Mouse (Mus musculus): ENCODE results near the gene B4galnt1.

The B4galnt1 gene

GRCm38 (mm10) chr10:127209928-127210570 is 45.0 kb downstream of the B4galnt1 start:
- no peak for DNase-seq (ENCODE audit: low spot score in 2 of 2)

- DNase-seq (ENCODE audit: low spot score in 2 of 2): no peak
Observed at GRCm38 (mm10) chr10:127210961-127211405, 46.0 kb downstream of the B4galnt1 start.

- peak; percentile 88 to 93 for DNase-seq (ENCODE audit: low spot score in 2 of 2)
Observed at GRCm38 (mm10) chr10:127211414-127211854, 46.4 kb downstream of the B4galnt1 start, which contains the start of gene Pip4k2c. Pip4k2c (minus strand) TSS chr10:127211585.

- DNase-seq (ENCODE audit: low spot score in 2 of 2): no peak
Observed at GRCm38 (mm10) chr10:127213272-127213671, 48.2 kb downstream of the B4galnt1 start.

GRCm38 (mm10) chr10:127213704-127214421 is 48.8 kb downstream of the B4galnt1 start:
- DNase-seq (ENCODE audit: low spot score in 2 of 2): no peak

- DNase-seq (ENCODE audit: low spot score in 2 of 2): no peak
Observed at GRCm38 (mm10) chr10:127214422-127214803, 49.4 kb downstream of the B4galnt1 start.

GRCm38 (mm10) chr10:127216456-127216855 is 51.4 kb downstream of the B4galnt1 start:
- no peak for DNase-seq (ENCODE audit: low spot score in 2 of 2)

- DNase-seq (ENCODE audit: low spot score in 2 of 2): no peak
Observed at GRCm38 (mm10) chr10:127217177-127217576, 52.2 kb downstream of the B4galnt1 start.

GRCm38 (mm10) chr10:127218339-127218738 is 53.3 kb downstream of the B4galnt1 start:
- DNase-seq (ENCODE audit: low spot score in 2 of 2): no peak
